Mouse (Mus musculus) kidney, embryonic 16.5 days (tissue): Measurements from ENCODE around the gene Ddx39. TPM values are rescaled to one million over a fixed set of nuclear protein-coding genes. Genes with fewer than 3 reads are reported as not detected.

Experiments
- ATAC-seq: fragments of 200-750 bp; cut with Nextera tagmentation; 2 replicates; pipeline ENCODE4 v1.8.0; 2017; ENCODE audit warnings: moderate TSS enrichment; ENCODE audit not compliant: low FRiP score, low TSS enrichment
- H3K27ac ChIP-seq: fragments of 300-500 bp; sonication (generic); 2 replicates; pipeline ENCODE4 v1.5.1; 2014; ENCODE audit warnings: low read length
- H3K27me3 ChIP-seq: fragments of 300-500 bp; sonication (generic); 2 replicates; pipeline ENCODE4 v1.6.1; 2014; ENCODE audit warnings: low read length, control low read depth, mixed read lengths; ENCODE audit not compliant: insufficient read depth
- H3K36me3 ChIP-seq: fragments of 300-500 bp; sonication (generic); 2 replicates; pipeline ENCODE4 v1.6.1; 2014; ENCODE audit warnings: low read length, control low read depth, mixed read lengths; ENCODE audit not compliant: insufficient read depth
- H3K4me1 ChIP-seq: fragments of 300-500 bp; sonication (generic); 2 replicates; pipeline ENCODE4 v1.6.1; 2014; ENCODE audit warnings: low read length, control low read depth, mixed read lengths; ENCODE audit not compliant: insufficient read depth
- H3K4me2 ChIP-seq: fragments of 300-500 bp; sonication (generic); replicated peaks from 2 replicates; pipeline ENCODE4 v1.6.1; 2014; ENCODE audit warnings: low read depth, low read length
- H3K4me3 ChIP-seq: fragments of 300-500 bp; sonication (generic); 2 replicates; pipeline ENCODE4 v1.5.1; 2014; ENCODE audit warnings: mild to moderate bottlenecking, low read length
- H3K9ac ChIP-seq: fragments of 300-500 bp; sonication (generic); replicated peaks from 2 replicates; pipeline ENCODE4 v1.6.1; 2014; ENCODE audit warnings: low read length
- H3K9me3 ChIP-seq: fragments of 300-500 bp; sonication (generic); 2 replicates; pipeline ENCODE4 v1.6.1; 2016; ENCODE audit warnings: low read length, control low read depth
- whole genome bisulfite sequencing: fragments of 180-500 bp; shearing (Covaris S2); extraction: QIAGEN DNeasy Blood & Tissue Kit; methylation state at CpG from one replicate; pipeline ENCODE4 v1.1.7; 2014; 5-methylcytosine and 5-hydroxymethylcytosine counted together
- microRNA-seq: library from miRNA; unstranded; fragments of <30 nt; microRNA quantifications from one replicate; pipeline ENCODE4, GENCODE M21; 2016
- polyA plus RNA-seq: library from polyadenylated mRNA; unstranded; fragments of >200 nt; fragmentation: Nextera tagmentation; extraction: Ambion mirVana; gene quantifications from 2 replicates; pipeline ENCODE4 v1.2.1, GENCODE M21; 2015

The Ddx39 gene
- polyA plus RNA-seq, 1 experiment from 2014 or later = 211 TPM

DNA sequence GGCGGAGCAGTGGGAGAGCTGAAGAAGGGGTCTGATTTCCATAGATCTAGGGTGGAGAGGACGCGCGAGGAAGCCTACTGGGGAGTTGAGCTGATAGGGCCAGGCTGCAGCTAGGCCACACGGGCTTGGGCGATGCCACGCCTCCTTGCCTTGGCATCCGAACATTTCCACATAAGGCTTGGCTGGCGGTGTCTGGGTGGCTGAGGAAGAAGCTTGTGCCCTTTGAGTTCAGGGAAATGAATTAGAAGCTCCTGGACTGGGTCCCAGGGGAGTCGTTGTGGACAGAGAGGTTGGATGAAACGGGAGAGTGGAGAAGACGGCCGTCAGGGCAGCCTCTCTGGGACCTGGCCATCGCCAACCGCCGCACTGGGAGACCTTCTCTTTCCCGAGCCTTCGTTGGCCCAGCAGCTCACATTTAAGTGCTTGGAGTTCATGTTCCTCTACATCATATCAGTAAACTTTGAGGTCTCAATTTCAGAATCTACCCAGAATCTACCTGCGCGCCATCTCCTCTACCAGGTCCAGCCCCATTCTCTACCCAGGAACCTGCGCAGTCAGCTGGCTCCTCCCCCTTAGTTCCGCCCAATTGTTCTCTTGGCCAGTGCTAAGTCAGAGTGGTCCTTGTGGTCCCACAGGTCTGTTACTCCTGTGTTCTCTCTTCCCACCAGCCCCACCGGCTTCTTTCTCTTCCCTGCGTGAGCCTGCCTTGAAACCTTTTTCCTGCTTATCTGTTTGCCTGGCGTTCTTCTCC lies 57.9 kb downstream of the Ddx39 start:
- H3K4me2 ChIP-seq = peak overlapping the region; percentile 62
- peak overlapping the region; percentile 58 for H3K9ac ChIP-seq
- no peaks in the 10 kb centered on the region for H3K27me3 ChIP-seq
- H3K4me3 ChIP-seq = peak overlapping the region; percentile 48
- H3K9me3 ChIP-seq = no peaks in the 10 kb centered on the region
- WGBS = 6% methylated on average over 25 of the region's 25 CpGs
- ATAC-seq = peak; percentile 67; the same call in 1 of the 2 replicates
- H3K36me3 ChIP-seq = no peaks in the 10 kb centered on the region
- H3K27ac ChIP-seq = peak overlapping the region; percentile 40; the same call in 1 of the 2 replicates
- peaks cover 19% of the 10 kb centered on the region for H3K4me1 ChIP-seq

DNA sequence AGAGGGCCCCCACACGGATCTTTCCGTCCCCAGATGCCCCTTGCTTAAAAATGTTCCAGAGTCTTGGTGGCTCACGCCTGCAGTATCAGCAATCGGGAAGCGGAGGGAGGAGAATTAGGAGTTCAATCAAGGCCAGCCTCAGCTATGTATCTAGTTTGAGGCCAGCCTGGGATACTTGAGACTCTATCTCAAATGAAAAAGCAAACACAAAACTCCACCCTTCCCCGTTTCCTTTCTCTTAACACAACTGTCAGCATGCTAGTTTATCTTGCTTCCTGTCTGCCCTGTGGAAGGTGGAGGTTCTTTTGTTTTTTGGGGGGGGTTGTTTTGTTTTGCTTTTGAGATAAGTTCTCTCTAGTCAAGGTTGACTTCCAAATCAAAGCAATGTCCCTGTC lies 58.5 kb downstream of the Ddx39 start:
- no peak for ATAC-seq
- H3K4me2 ChIP-seq = peak overlapping the region; percentile 62
- no peaks in the 10 kb centered on the region for H3K27me3 ChIP-seq
- H3K9me3 ChIP-seq = no peaks in the 10 kb centered on the region
- peak overlapping the region; percentile 48 for H3K4me3 ChIP-seq
- peak overlapping the region; percentile 40; the same call in 1 of the 2 replicates for H3K27ac ChIP-seq
- H3K9ac ChIP-seq = peak overlapping the region; percentile 58
- H3K4me1 ChIP-seq = peaks cover 19% of the 10 kb centered on the region
- 31% methylated on average over 6 of the region's 6 CpGs for WGBS
- no peaks in the 10 kb centered on the region for H3K36me3 ChIP-seq

DNA sequence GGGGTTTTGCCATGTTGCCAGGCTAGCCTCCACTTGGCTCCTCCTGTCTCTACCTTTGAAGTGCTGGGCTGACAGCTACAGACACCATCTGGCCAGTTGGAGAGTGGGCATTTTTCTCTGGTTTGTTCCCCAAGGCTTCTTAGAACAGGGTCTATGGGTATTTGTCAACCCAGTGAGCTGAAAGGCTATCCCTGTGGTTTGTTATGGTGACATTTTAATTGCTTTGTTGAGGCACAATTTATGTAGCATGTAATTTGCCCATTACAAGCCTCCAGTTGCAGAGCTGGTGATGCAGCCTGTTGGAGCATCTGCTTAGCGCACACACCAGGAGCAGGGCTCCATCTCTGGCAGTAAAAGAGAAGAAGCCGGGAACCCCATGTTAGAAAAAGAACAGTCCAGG lies 59.2 kb downstream of the Ddx39 start:
- Histone ChIP-seq H3K27ac (no peak overlapping the region), H3K4me1 (peaks cover 19% of the 10 kb centered on the region), H3K27me3 (no peaks in the 10 kb centered on the region), H3K4me2 (no peak overlapping the region; the same call in 1 of the 2 replicates), H3K9ac (no peak overlapping the region), H3K9me3 (no peaks in the 10 kb centered on the region), H3K4me3 (no peak overlapping the region), H3K36me3 (no peaks in the 10 kb centered on the region)
- WGBS = 56% methylated on average over 2 of the region's 2 CpGs
- peak; percentile 60; the same call in 1 of the 2 replicates for ATAC-seq

Small RNA genes within 50 kb of the gene (microRNA-seq; reads per million reads assigned to microRNA genes)
- gene Mir1668 = not detected

Other genes starting within 250 kb of the Ddx39 start
- gene Olfr370, start 179.4 kb upstream of the Ddx39 start, polyA plus RNA-seq = not detected in 2 replicates
- gene Ndufb7, start 148.5 kb upstream of the Ddx39 start, polyA plus RNA-seq = 356 and 362 TPM in 2 replicates
- 631 and 669 TPM in 2 replicates for gene Tecr, start 107.2 kb upstream of the Ddx39 start, polyA plus RNA-seq
- gene Dnajb1, start 107.0 kb upstream of the Ddx39 start, polyA plus RNA-seq = 67.5 and 68.0 TPM in 2 replicates
- gene Gipc1, start 62.5 kb upstream of the Ddx39 start, polyA plus RNA-seq = 227 and 237 TPM in 2 replicates
- gene Ptger1, start 48.5 kb upstream of the Ddx39 start, polyA plus RNA-seq = 3.1 and 4.0 TPM in 2 replicates
- gene Pkn1, start 16.0 kb upstream of the Ddx39 start, polyA plus RNA-seq = 31.3 and 33.6 TPM in 2 replicates
- 40.7 and 42.5 TPM in 2 replicates for gene Adgre5, start 26.1 kb downstream of the Ddx39 start, polyA plus RNA-seq
- 17.8 and 19.6 TPM in 2 replicates for gene Adgrl1, start 184.9 kb downstream of the Ddx39 start, polyA plus RNA-seq
- 0.85 and 1.0 TPM in 2 replicates for gene Gm10644, start 240.0 kb downstream of the Ddx39 start, polyA plus RNA-seq
- gene Asf1b, start 240.3 kb downstream of the Ddx39 start, polyA plus RNA-seq = 58.2 and 65.1 TPM in 2 replicates